Mouse (Mus musculus) intestine, embryonic 15.5 days (tissue): ENCODE measurements at regions not wholly inside any gene's neighbourhood (a gene's known extent, or its start where the extent isn't known, plus 50 kb on each side); places are given as distances from the start of the nearest gene placed in this dataset.

Source experiments
- ATAC-seq: fragments of 200-750 bp; cut with Nextera tagmentation; 2 replicates; pipeline ENCODE4 v1.8.0; 2017; ENCODE audit warnings: moderate TSS enrichment, moderate library complexity
- H3K27ac ChIP-seq: fragments of 300-500 bp; sonication (generic); 2 replicates; pipeline ENCODE4 v1.5.1; 2015; ENCODE audit warnings: mild to moderate bottlenecking, inconsistent platforms
- H3K27me3 ChIP-seq: fragments of 300-500 bp; sonication (generic); replicated peaks from 2 replicates; pipeline ENCODE4 v1.6.1; 2015; ENCODE audit warnings: inconsistent platforms
- H3K36me3 ChIP-seq: fragments of 300-500 bp; sonication (generic); 2 replicates; pipeline ENCODE4 v1.6.1; 2015; ENCODE audit warnings: inconsistent platforms
- H3K4me1 ChIP-seq: fragments of 300-500 bp; sonication (generic); replicated peaks from 2 replicates; pipeline ENCODE4 v1.6.1; 2015; ENCODE audit warnings: inconsistent platforms
- H3K4me2 ChIP-seq: fragments of 300-500 bp; sonication (generic); replicated peaks from 2 replicates; pipeline ENCODE4 v1.6.1; 2015; ENCODE audit warnings: mild to moderate bottlenecking, inconsistent platforms
- H3K4me3 ChIP-seq: fragments of 300-500 bp; sonication (generic); replicated peaks from 2 replicates; pipeline ENCODE4 v1.5.1; 2015; ENCODE audit warnings: inconsistent platforms
- H3K9ac ChIP-seq: fragments of 300-500 bp; sonication (generic); 2 replicates; pipeline ENCODE4 v1.6.1; 2015; ENCODE audit warnings: inconsistent platforms
- H3K9me3 ChIP-seq: fragments of 300-500 bp; sonication (generic); 2 replicates; pipeline ENCODE4 v1.6.1; 2016; ENCODE audit warnings: inconsistent platforms
- WGBS: fragments of 180-500 bp; shearing (Covaris S2); methylation state at CpG from one replicate; pipeline ENCODE4 v1.1.7; 2015; 5-methylcytosine and 5-hydroxymethylcytosine counted together

- no peak overlapping the region for H3K4me3 ChIP-seq
- H3K4me1 ChIP-seq: no peaks in the 10 kb centered on the region
- H3K9me3 ChIP-seq: no peaks in the 10 kb centered on the region
- H3K4me2 ChIP-seq: no peak overlapping the region
- no peak overlapping the region for H3K27ac ChIP-seq
- no peak overlapping the region for H3K9ac ChIP-seq
- WGBS: 58% methylated on average over 13 of the region's 13 CpGs
- no peaks in the 10 kb centered on the region for H3K27me3 ChIP-seq
- no peaks in the 10 kb centered on the region for H3K36me3 ChIP-seq
- no peak for ATAC-seq
Observed at GRCm38 (mm10) chr13:44316747-44317446, 412.4 kb upstream of the Jarid2 start.

DNA sequence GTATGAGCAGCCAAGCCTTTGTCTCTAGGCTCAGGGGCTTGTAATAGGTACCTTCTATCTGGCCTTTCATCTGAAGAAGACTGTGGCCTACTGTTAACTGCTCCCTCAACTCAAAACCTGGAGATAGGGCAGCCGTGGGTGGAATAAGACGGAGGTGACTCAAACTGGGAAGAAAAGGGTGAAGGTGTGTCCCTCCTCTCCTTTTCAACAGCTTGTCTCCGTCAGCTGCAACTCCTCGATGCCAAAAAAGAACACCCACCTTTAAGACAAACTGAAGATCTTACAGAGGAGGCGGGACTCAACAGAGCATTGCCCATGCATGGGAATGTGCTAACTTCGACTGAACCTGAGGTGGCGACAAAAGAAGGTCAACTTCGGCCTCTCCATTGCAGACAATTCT lies 411.7 kb upstream of the Jarid2 start:
- no peaks in the 10 kb centered on the region for H3K4me1 ChIP-seq
- no peak overlapping the region for H3K4me3 ChIP-seq
- 81% methylated on average over 8 of the region's 8 CpGs for WGBS
- no peak overlapping the region for H3K27ac ChIP-seq
- no peak overlapping the region for H3K9ac ChIP-seq
- H3K4me2 ChIP-seq: no peak overlapping the region
- no peaks in the 10 kb centered on the region for H3K36me3 ChIP-seq
- no peaks in the 10 kb centered on the region for H3K27me3 ChIP-seq
- no peak for ATAC-seq
- H3K9me3 ChIP-seq: no peaks in the 10 kb centered on the region

DNA sequence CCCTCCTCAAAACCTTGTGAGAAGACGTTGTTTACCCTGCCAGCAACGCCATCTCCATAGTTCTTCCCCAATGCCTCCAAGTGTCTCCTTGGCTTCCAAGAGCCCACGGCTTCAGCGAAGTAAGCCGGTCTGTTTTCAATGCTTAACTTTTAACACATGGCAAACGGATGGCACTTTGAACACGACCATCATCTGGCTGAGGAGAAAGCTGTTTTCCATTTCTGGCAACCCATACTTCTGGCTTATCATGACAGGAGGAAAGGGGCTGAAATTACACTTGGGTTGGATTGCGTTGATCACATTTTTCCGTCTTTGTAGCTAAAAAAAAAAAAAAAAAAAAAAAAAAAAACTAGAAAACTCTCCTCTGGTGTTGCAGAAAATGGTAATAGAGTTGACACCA lies 410.2 kb upstream of the Jarid2 start:
- H3K27ac ChIP-seq: no peak overlapping the region
- no peaks in the 10 kb centered on the region for H3K27me3 ChIP-seq
- no peaks in the 10 kb centered on the region for H3K9me3 ChIP-seq
- no peak overlapping the region for H3K9ac ChIP-seq
- no peak overlapping the region for H3K4me2 ChIP-seq
- WGBS: 93% methylated on average over 9 of the region's 9 CpGs
- no peak for ATAC-seq
- H3K36me3 ChIP-seq: no peaks in the 10 kb centered on the region
- no peaks in the 10 kb centered on the region for H3K4me1 ChIP-seq
- no peak overlapping the region for H3K4me3 ChIP-seq

DNA sequence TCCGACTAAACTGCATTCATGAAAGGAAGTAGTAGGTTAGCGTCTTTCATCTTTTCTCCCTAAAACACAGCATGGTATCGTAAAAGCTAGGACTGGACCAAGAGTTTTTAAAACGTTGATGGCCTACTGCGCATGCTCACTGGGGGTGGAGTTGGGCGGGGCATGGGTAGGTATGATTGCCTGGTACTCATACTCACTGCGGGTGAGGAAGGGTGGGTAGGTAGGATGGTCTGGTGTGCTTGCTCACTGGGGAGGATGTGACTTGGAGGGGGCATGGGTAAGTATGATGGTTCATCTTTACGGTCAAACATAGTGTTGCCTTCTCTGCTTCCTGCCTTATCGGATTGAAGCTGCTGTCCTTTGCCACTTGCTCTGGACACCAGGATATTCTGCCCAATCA lies 409.8 kb upstream of the Jarid2 start:
- Histone ChIP-seq H3K4me2 (no peak overlapping the region), H3K9ac (no peak overlapping the region), H3K36me3 (no peaks in the 10 kb centered on the region), H3K27me3 (no peaks in the 10 kb centered on the region), H3K4me1 (no peaks in the 10 kb centered on the region), H3K27ac (no peak overlapping the region), H3K4me3 (no peak overlapping the region), H3K9me3 (no peaks in the 10 kb centered on the region)
- 92% methylated on average over 9 of the region's 9 CpGs for WGBS
- ATAC-seq: no peak

DNA sequence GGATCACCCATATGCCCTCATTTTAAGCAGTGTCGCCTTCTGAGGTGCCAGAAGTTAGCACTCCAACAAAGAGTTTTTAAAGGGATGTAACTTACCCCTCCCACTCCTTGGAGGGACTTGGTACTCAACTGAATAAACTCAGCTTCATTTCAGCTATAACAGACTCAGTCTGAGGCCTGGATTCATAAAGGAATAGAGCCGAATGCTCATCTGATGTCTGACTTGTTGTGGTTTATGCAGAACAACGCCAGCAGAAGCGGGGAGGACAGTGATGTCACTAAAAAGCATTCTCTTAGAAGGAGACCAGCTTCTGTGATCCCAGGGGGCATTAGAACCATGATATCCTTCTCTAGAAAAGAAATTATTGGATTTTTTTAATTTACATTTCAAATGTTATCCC lies 409.0 kb upstream of the Jarid2 start:
- Histone ChIP-seq H3K9me3 (no peaks in the 10 kb centered on the region), H3K9ac (no peak overlapping the region), H3K36me3 (no peaks in the 10 kb centered on the region), H3K4me2 (no peak overlapping the region), H3K4me1 (no peaks in the 10 kb centered on the region), H3K27ac (no peak overlapping the region), H3K27me3 (no peaks in the 10 kb centered on the region), H3K4me3 (no peak overlapping the region)
- no peak for ATAC-seq
- WGBS: 86% methylated on average over 4 of the region's 4 CpGs

DNA sequence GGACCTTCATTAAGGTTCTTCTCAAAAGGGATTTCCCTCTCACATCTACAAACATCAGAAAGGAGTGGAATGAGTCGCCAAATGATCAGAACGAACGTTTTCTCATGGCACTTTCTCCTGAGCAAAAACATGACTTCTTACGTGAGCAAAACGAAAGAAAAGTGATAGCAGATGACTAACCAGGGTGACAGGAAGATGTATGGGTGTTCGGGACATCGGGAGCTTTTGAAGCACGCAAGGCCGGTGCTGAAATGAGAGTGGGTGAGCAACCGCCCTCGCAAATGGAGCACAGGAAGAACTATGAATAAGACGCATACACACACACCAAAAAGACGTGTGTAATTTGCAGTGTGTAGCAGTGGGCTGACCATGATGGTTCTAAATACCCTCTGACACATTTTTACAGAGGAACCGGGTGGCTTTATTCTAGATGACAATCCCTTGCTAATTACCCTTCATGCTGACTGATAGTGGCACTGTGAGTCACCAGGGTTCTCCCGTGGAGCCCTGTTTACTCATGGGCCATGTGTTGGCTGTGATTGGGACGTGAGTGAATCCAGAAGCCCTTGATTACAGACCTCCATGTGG lies 408.2 kb upstream of the Jarid2 start:
- H3K36me3 ChIP-seq: no peaks in the 10 kb centered on the region
- H3K4me1 ChIP-seq: no peaks in the 10 kb centered on the region
- H3K4me2 ChIP-seq: no peak overlapping the region
- H3K9ac ChIP-seq: no peak overlapping the region
- 60% methylated on average over 16 of the region's 16 CpGs for WGBS
- H3K4me3 ChIP-seq: no peak overlapping the region
- no peak; the same call in 1 of the 2 replicates for ATAC-seq
- no peaks in the 10 kb centered on the region for H3K9me3 ChIP-seq
- no peaks in the 10 kb centered on the region for H3K27me3 ChIP-seq
- H3K27ac ChIP-seq: no peak overlapping the region

GRCm38 (mm10) chr13:44328416-44328815 lies 400.9 kb upstream of the Jarid2 start:
- WGBS: 83% methylated on average over 8 of the region's 8 CpGs
- ATAC-seq: no peak
- H3K27ac ChIP-seq: no peak overlapping the region
- no peak overlapping the region for H3K4me2 ChIP-seq
- H3K27me3 ChIP-seq: no peaks in the 10 kb centered on the region
- H3K9me3 ChIP-seq: no peaks in the 10 kb centered on the region
- no peak overlapping the region for H3K4me3 ChIP-seq
- H3K36me3 ChIP-seq: no peaks in the 10 kb centered on the region
- H3K4me1 ChIP-seq: no peaks in the 10 kb centered on the region
- no peak overlapping the region for H3K9ac ChIP-seq

GRCm38 (mm10) chr13:44329161-44329560 lies 400.1 kb upstream of the Jarid2 start:
- WGBS: 82% methylated on average over 4 of the region's 4 CpGs
- no peak overlapping the region for H3K9ac ChIP-seq
- H3K9me3 ChIP-seq: no peaks in the 10 kb centered on the region
- ATAC-seq: no peak
- no peak overlapping the region for H3K4me2 ChIP-seq
- no peaks in the 10 kb centered on the region for H3K36me3 ChIP-seq
- no peaks in the 10 kb centered on the region for H3K27me3 ChIP-seq
- no peaks in the 10 kb centered on the region for H3K4me1 ChIP-seq
- no peak overlapping the region for H3K27ac ChIP-seq
- no peak overlapping the region for H3K4me3 ChIP-seq

GRCm38 (mm10) chr13:44329701-44330100 lies 399.6 kb upstream of the Jarid2 start:
- 57% methylated on average over 10 of the region's 10 CpGs for WGBS
- H3K4me1 ChIP-seq: no peaks in the 10 kb centered on the region
- H3K27ac ChIP-seq: no peak overlapping the region
- no peak overlapping the region for H3K9ac ChIP-seq
- no peak for ATAC-seq
- H3K9me3 ChIP-seq: no peaks in the 10 kb centered on the region
- no peaks in the 10 kb centered on the region for H3K27me3 ChIP-seq
- H3K4me3 ChIP-seq: no peak overlapping the region
- no peak overlapping the region for H3K4me2 ChIP-seq
- no peaks in the 10 kb centered on the region for H3K36me3 ChIP-seq

GRCm38 (mm10) chr13:44332716-44333240 lies 396.5 kb upstream of the Jarid2 start:
- no peak for ATAC-seq
- Histone ChIP-seq H3K4me3 (no peak overlapping the region), H3K4me2 (no peak overlapping the region), H3K36me3 (no peaks in the 10 kb centered on the region), H3K27ac (no peak overlapping the region), H3K9ac (no peak overlapping the region), H3K9me3 (no peaks in the 10 kb centered on the region), H3K27me3 (no peaks in the 10 kb centered on the region), H3K4me1 (no peaks in the 10 kb centered on the region)
- 67% methylated on average over 11 of the region's 11 CpGs for WGBS

DNA sequence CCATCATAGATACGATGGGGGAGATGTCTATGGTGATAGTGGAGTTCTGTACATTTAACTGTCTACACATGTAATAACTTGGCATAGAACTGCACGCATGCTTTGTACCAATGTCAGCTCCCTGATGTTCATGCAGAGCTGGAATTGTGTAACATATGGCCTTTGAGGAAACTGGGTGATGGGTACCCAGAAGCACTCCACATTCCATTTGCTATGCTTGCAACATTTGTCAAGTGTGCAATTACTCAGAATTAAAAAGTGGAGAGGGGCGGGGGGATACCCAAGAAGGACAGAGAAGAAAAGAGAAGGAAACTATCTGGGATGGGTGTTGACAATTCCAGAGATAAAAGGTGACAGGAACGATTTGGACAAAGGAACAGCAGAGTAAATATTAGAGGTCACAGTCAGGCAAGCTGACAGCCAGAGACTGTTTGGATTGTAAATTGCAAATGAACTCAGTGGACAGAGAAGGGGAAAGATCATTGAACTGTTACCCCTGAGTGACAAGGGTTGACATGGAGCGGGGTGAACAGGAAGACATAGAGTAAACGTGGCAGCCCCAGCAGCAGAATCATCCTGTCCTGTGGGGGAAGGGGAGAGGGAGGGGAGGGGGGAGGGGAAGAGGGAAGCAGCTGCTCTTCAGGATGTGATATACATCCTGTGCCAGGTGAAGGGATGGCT lies 390.1 kb upstream of the Jarid2 start:
- Histone ChIP-seq H3K27ac (no peak overlapping the region), H3K36me3 (no peaks in the 10 kb centered on the region), H3K4me3 (no peak overlapping the region), H3K4me1 (no peaks in the 10 kb centered on the region), H3K4me2 (no peak overlapping the region), H3K27me3 (no peaks in the 10 kb centered on the region), H3K9ac (no peak overlapping the region), H3K9me3 (no peaks in the 10 kb centered on the region)
- no peak for ATAC-seq
- 32% methylated on average over 6 of the region's 6 CpGs for WGBS

DNA sequence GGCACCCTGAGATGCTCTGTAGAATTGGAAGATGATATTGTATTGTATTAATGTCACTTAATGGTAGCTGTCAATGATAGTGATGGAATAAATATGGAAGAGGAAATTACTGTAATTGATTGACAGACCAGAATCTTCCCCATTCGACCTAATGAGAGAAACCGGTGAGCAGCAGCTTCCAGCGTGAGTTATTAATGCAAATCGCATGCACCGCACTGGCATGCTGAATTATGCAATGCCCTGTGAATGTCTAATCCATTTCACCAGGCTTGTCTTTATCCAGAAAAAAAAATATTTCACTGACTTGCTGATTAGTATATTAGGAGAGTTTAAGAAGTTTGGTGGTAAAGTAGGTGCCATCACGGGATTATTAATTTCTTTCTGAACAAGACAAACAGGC lies 384.2 kb upstream of the Jarid2 start:
- Histone ChIP-seq H3K9me3 (no peaks in the 10 kb centered on the region), H3K27ac (no peak overlapping the region), H3K4me1 (no peaks in the 10 kb centered on the region), H3K9ac (no peak overlapping the region), H3K27me3 (no peaks in the 10 kb centered on the region), H3K4me3 (no peak overlapping the region), H3K4me2 (no peak overlapping the region), H3K36me3 (no peaks in the 10 kb centered on the region)
- no peak for ATAC-seq
- WGBS: 90% methylated on average over 6 of the region's 6 CpGs

- H3K4me2 ChIP-seq: no peak overlapping the region
- H3K4me1 ChIP-seq: no peaks in the 10 kb centered on the region
- no peak for ATAC-seq
- no peaks in the 10 kb centered on the region for H3K36me3 ChIP-seq
- H3K27ac ChIP-seq: no peak overlapping the region
- no peaks in the 10 kb centered on the region for H3K27me3 ChIP-seq
- WGBS: 75% methylated on average over 4 of the region's 4 CpGs
- no peak overlapping the region for H3K9ac ChIP-seq
- no peaks in the 10 kb centered on the region for H3K9me3 ChIP-seq
- H3K4me3 ChIP-seq: no peak overlapping the region
Observed at GRCm38 (mm10) chr13:44346636-44347035, 382.6 kb upstream of the Jarid2 start.
